Mouse (Mus musculus): Measurements from ENCODE around the gene Fam19a1.

DNA sequence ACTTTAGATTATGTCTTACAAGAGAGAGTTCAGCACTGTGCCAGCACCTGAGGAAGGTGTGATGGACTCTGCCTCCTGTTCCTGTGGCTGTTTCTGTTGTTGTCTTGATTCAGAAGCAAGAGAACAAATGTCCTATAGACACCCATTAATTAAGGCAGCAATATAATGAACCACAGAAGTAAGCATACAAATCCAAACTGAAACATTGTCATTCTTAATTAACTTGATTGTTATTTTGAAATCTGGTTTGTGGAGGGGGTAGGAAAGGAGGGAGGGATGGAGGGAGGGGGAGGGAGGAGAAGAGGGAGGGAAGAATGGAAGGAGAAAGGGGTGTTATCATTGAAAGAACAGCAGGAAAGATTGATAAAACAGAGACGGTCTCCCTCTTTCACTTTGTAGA is 1.3 kb upstream of the Fam19a1 start:
- TF ChIP-seq CTCF (IDR thresholded peaks at IDR 0.05; ENCODE audit: low read depth) = no peak
- TF ChIP-seq EP300 (IDR thresholded peaks at IDR 0.05; ENCODE audit: low read depth) = no peak
